Mouse (Mus musculus) MEL (cell line): ENCODE measurements around the gene Pde10a. TPM values are rescaled to one million over a fixed set of nuclear protein-coding genes. Genes with fewer than 3 reads are reported as not detected.

Experiments used
- DNase-seq: peaks from one replicate; pipeline ENCODE4 v3.0.0; 2011; ENCODE audit warnings: low read depth, low spot score
- H3K27ac ChIP-seq: 2 replicates; pipeline ENCODE4 v1.5.1; 2012; ENCODE audit warnings: low read depth, mild to moderate bottlenecking, control low read depth, low read length, moderate library complexity; ENCODE audit not compliant: control insufficient read depth
- H3K27me3 ChIP-seq, 2 experiments: fragments of 150-350 bp in 1 of 2; sonication (generic) in 1 of 2; 2 replicates each; pipeline ENCODE4 v1.6.1; 2012; ENCODE audit warnings: low read length in 2 of 2, mild to moderate bottlenecking in 2 of 2, improper control_type of control experiment in 1 of 2, moderate library complexity in 1 of 2; ENCODE audit not compliant: insufficient read depth in 2 of 2, control insufficient read depth in 1 of 2
- H3K36me3 ChIP-seq, 2 experiments: 2 replicates each; pipeline ENCODE4 v1.6.1; 2012 to 2014; ENCODE audit warnings: low read length in 2 of 2, improper control_type of control experiment in 1 of 2, inconsistent platforms in 1 of 2, mild to moderate bottlenecking in 1 of 2; ENCODE audit not compliant: insufficient read depth in 2 of 2, control insufficient read depth in 1 of 2
- H3K4me1 ChIP-seq, 2 experiments: fragments of 150-350 bp in 1 of 2; sonication (generic) in 1 of 2; 2 replicates each; pipeline ENCODE4 v1.6.1; 2012; ENCODE audit warnings: low read length in 2 of 2, improper control_type of control experiment in 1 of 2, mild to moderate bottlenecking in 1 of 2; ENCODE audit not compliant: insufficient read depth in 2 of 2, control insufficient read depth in 1 of 2
- H3K4me3 ChIP-seq, 2 experiments: fragments of 150-350 bp in 1 of 2; sonication (generic) in 1 of 2; 2 replicates each; pipeline ENCODE4 v1.5.1; 2012; ENCODE audit warnings: low read depth in 2 of 2, low read length in 2 of 2, mild to moderate bottlenecking in 2 of 2, moderate library complexity in 2 of 2, control low read depth in 1 of 2, improper control_type of control experiment in 1 of 2; ENCODE audit not compliant: control insufficient read depth in 1 of 2, insufficient read depth in 1 of 2
- H3K79me2 ChIP-seq: 2 replicates; pipeline ENCODE4 v1.6.1; 2012; ENCODE audit warnings: mild to moderate bottlenecking, low read length, moderate library complexity; ENCODE audit not compliant: control insufficient read depth, poor library complexity, insufficient read depth
- H3K9ac ChIP-seq: 2 replicates; pipeline ENCODE4 v1.6.1; 2012; ENCODE audit warnings: low read depth, mild to moderate bottlenecking, control low read depth, low read length, moderate library complexity; ENCODE audit not compliant: control insufficient read depth, poor library complexity, severe bottlenecking
- H3K9me3 ChIP-seq: fragments of 150-350 bp; sonication (generic); replicated peaks from 2 replicates; pipeline ENCODE4 v1.6.1; 2012; ENCODE audit warnings: mild to moderate bottlenecking, low read length, improper control_type of control experiment, moderate library complexity; ENCODE audit not compliant: insufficient read depth
- CTCF ChIP-seq, 3 experiments: IDR thresholded peaks in 2 of 3; conservative IDR thresholded peaks in 1 of 3; 2 replicates each; pipeline ENCODE4 v1.5.1; 2011 to 2012; ENCODE audit warnings: low read length in 3 of 3, low read depth in 2 of 3, mild to moderate bottlenecking in 2 of 3, improper control_type of control experiment in 1 of 3, inconsistent platforms in 1 of 3, mixed read lengths in 1 of 3, moderate library complexity in 1 of 3; ENCODE audit not compliant: control insufficient read depth in 1 of 3, insufficient read depth in 1 of 3, poor library complexity in 1 of 3, severe bottlenecking in 1 of 3
- ETS1 ChIP-seq: IDR thresholded peaks from 2 replicates; pipeline ENCODE4 v1.6.1; 2012; ENCODE audit warnings: low read depth, mild to moderate bottlenecking, inconsistent platforms, low read length, improper control_type of control experiment, moderate library complexity
- GATA1 ChIP-seq: IDR thresholded peaks from 2 replicates; pipeline ENCODE4 v1.6.1; 2011; ENCODE audit warnings: low read depth, low read length, improper control_type of control experiment
- MAZ ChIP-seq: IDR thresholded peaks from 2 replicates; pipeline ENCODE4 v1.6.1; 2012; ENCODE audit warnings: low read depth, mild to moderate bottlenecking, inconsistent platforms, low read length, improper control_type of control experiment
- MYB ChIP-seq: IDR thresholded peaks from 2 replicates; pipeline ENCODE4 v1.6.1; 2011; ENCODE audit warnings: mild to moderate bottlenecking, low read depth, low read length, improper control_type of control experiment
- NELFE ChIP-seq: IDR thresholded peaks from 2 replicates; pipeline ENCODE4 v1.6.1; 2011; ENCODE audit warnings: low read depth, low read length, improper control_type of control experiment
- NRF1 ChIP-seq: IDR thresholded peaks from 2 replicates; pipeline ENCODE4 v1.6.1; 2014; ENCODE audit warnings: low read depth, mild to moderate bottlenecking, inconsistent platforms, low read length, improper control_type of control experiment, moderate library complexity; ENCODE audit not compliant: poor library complexity, insufficient read depth, severe bottlenecking
- POLR2AphosphoS2 ChIP-seq: IDR thresholded peaks from 2 replicates; pipeline ENCODE4 v1.6.1; 2011; ENCODE audit warnings: low read length, improper control_type of control experiment
- RAD21 ChIP-seq: IDR thresholded peaks from 2 replicates; pipeline ENCODE4 v1.6.1; 2011; ENCODE audit warnings: mild to moderate bottlenecking, low read depth, low read length, improper control_type of control experiment
- RCOR1 ChIP-seq: IDR thresholded peaks from 2 replicates; pipeline ENCODE4 v1.6.1; 2012; ENCODE audit warnings: low read depth, mild to moderate bottlenecking, inconsistent platforms, low read length, improper control_type of control experiment
- SMC3 ChIP-seq: IDR thresholded peaks from 2 replicates; pipeline ENCODE4 v1.6.1; 2011; ENCODE audit warnings: low read depth, low read length, improper control_type of control experiment
- TBP ChIP-seq: IDR thresholded peaks from 2 replicates; pipeline ENCODE4 v1.8.0; 2011; ENCODE audit warnings: low read depth, low read length, improper control_type of control experiment
- UBTF ChIP-seq: IDR thresholded peaks from 2 replicates; pipeline ENCODE4 v1.6.1; 2012; ENCODE audit warnings: low read depth, mild to moderate bottlenecking, inconsistent platforms, low read length, improper control_type of control experiment, moderate library complexity, borderline replicate concordance; ENCODE audit not compliant: insufficient read depth
- USF2 ChIP-seq, 2 experiments: IDR thresholded peaks; 2 replicates each; pipeline ENCODE4 v1.6.1; 2011 to 2012; ENCODE audit warnings: improper control_type of control experiment in 2 of 2, low read length in 2 of 2, borderline replicate concordance in 1 of 2, inconsistent platforms in 1 of 2, low read depth in 1 of 2, mild to moderate bottlenecking in 1 of 2; ENCODE audit not compliant: insufficient read depth in 1 of 2
- ZC3H11A ChIP-seq: IDR thresholded peaks from 2 replicates; pipeline ENCODE4 v1.6.1; 2012; ENCODE audit warnings: low read depth, mild to moderate bottlenecking, inconsistent platforms, low read length, improper control_type of control experiment
- polyA plus RNA-seq, 2 experiments: library from polyadenylated mRNA; stranded (reverse) in 1 of 2; unstranded in 1 of 2; fragments of >175 nt in 1 of 2; fragments of >200 nt in 1 of 2; gene quantifications; 2 replicates each; pipeline versions ENCODE4 v1.2.1 to v1.2.4; 2012; ENCODE audit warnings: low replicate concordance in 2 of 2, low read depth in 1 of 2; ENCODE audit not compliant: insufficient read length in 2 of 2, insufficient read depth in 1 of 2, missing spikeins in 1 of 2
- total RNA-seq: library from RNA; depleted of rRNA; stranded (reverse); fragments of 300-350 nt; gene quantifications from 2 replicates; pipeline ENCODE4 v1.2.3, GENCODE M21; 2012

Gene Pde10a
- total and polyA plus RNA-seq, 3 experiments = 3.1 to 6.9 TPM; not detected in 1

- Histone ChIP-seq H3K9me3 (no peaks in the 10 kb centered on the region), H3K79me2 (no peaks in the 10 kb centered on the region), H3K4me3 (no peak overlapping the region), H3K36me3 (no peaks in the 10 kb centered on the region), H3K4me1 (no peaks in the 10 kb centered on the region), H3K27me3 (peaks cover 2 to 4% of the 10 kb centered on the region in 2 experiments; a peak in 3 of 4 replicates), H3K27ac (no peak overlapping the region)
- DNase-seq = peak; percentile 65
- TF ChIP-seq GATA1 (peak; percentile 22; the same call in 1 of the 2 replicates), RAD21 (peak; percentile 84), CTCF (IDR thresholded peaks at IDR 0.05 in 2 of 3, conservative IDR thresholded peaks at IDR 0.05 in 1 of 3; ENCODE audit: control insufficient read depth in 1 of 3, insufficient read depth in 1 of 3, low read depth in 2 of 3, low read length in 3 of 3, poor library complexity in 1 of 3, severe bottlenecking in 1 of 3) (peak; percentile 82 to 92 (median 90)), NRF1 (no peak), ZC3H11A (peak; percentile 42; the same call in 1 of the 2 replicates), MYB (no peak), UBTF (no peak), SMC3 (peak; percentile 80)
- TF ChIP-seq, all 39 proteins: peak for 5
- no peak overlapping the region for H3K9ac ChIP-seq
Measured at GRCm38 (mm10) chr17:8597790-8598189, 72.6 kb downstream of the Pde10a start.

- DNase-seq = no peak
- no peak overlapping the region for H3K27ac ChIP-seq
- TF ChIP-seq TBP (no peak), ETS1 (no peak), RCOR1 (no peak), CTCF (IDR thresholded peaks at IDR 0.05 in 2 of 3, conservative IDR thresholded peaks at IDR 0.05 in 1 of 3; ENCODE audit: control insufficient read depth in 1 of 3, insufficient read depth in 1 of 3, low read depth in 2 of 3, low read length in 3 of 3, poor library complexity in 1 of 3, severe bottlenecking in 1 of 3) (no peak), USF2 (IDR thresholded peaks at IDR 0.05; ENCODE audit: borderline replicate concordance in 1 of 2, insufficient read depth in 1 of 2, low read depth in 1 of 2, low read length in 2 of 2) (no peak), NELFE (no peak), MAZ (no peak), POLR2AphosphoS2 (no peak)
- no peak overlapping the region for H3K9ac ChIP-seq
- H3K79me2 ChIP-seq = no peaks in the 10 kb centered on the region
- H3K4me3 ChIP-seq = no peak overlapping the region
- no peaks in the 10 kb centered on the region for H3K36me3 ChIP-seq
- H3K27me3 ChIP-seq = peaks cover 0 to 6% of the 10 kb centered on the region in 2 experiments; a peak in 3 of 4 replicates
- no peaks in the 10 kb centered on the region for H3K4me1 ChIP-seq
- H3K9me3 ChIP-seq = no peaks in the 10 kb centered on the region
Measured at GRCm38 (mm10) chr17:8602976-8603375, 77.8 kb downstream of the Pde10a start.
